Mouse (Mus musculus) neural tube, embryonic 15.5 days (tissue): ENCODE results near the gene Mmrn2. TPM values are rescaled to one million over a fixed set of nuclear protein-coding genes. Genes with fewer than 3 reads are reported as not detected.
A peak's percentile ranks its signal among the peaks of the same experiment; 100 is the strongest.
"Not testable (repeated sequence)": the region's sequence is repeated elsewhere in the genome, so short reads cannot be mapped to it uniquely, and the experiment has no call there.

ENCODE experiments used
- ATAC-seq: fragments of 200-750 bp; cut with Nextera tagmentation; 2 replicates; pipeline ENCODE4 v1.8.0; 2017; ENCODE audit warnings: mild to moderate bottlenecking, moderate TSS enrichment, moderate library complexity; ENCODE audit not compliant: low FRiP score
- H3K27ac ChIP-seq: fragments of 300-500 bp; sonication (generic); replicated peaks from 2 replicates; pipeline ENCODE4 v1.5.1; 2015; ENCODE audit warnings: mild to moderate bottlenecking, inconsistent platforms
- H3K27me3 ChIP-seq: fragments of 300-500 bp; sonication (generic); replicated peaks from 2 replicates; pipeline ENCODE4 v1.6.1; 2015; ENCODE audit warnings: inconsistent platforms
- H3K36me3 ChIP-seq: fragments of 300-500 bp; sonication (generic); 2 replicates; pipeline ENCODE4 v1.6.1; 2015; ENCODE audit warnings: inconsistent platforms
- H3K4me1 ChIP-seq: fragments of 300-500 bp; sonication (generic); 2 replicates; pipeline ENCODE4 v1.6.1; 2015; ENCODE audit warnings: inconsistent platforms
- H3K4me2 ChIP-seq: fragments of 300-500 bp; sonication (generic); 2 replicates; pipeline ENCODE4 v1.6.1; 2015; ENCODE audit warnings: inconsistent platforms, mild to moderate bottlenecking, moderate library complexity
- H3K4me3 ChIP-seq: fragments of 300-500 bp; sonication (generic); replicated peaks from 2 replicates; pipeline ENCODE4 v1.5.1; 2015; ENCODE audit warnings: mild to moderate bottlenecking, inconsistent platforms
- H3K9ac ChIP-seq: fragments of 300-500 bp; sonication (generic); replicated peaks from 2 replicates; pipeline ENCODE4 v1.6.1; 2015; ENCODE audit warnings: mild to moderate bottlenecking, inconsistent platforms
- H3K9me3 ChIP-seq: fragments of 300-500 bp; sonication (generic); replicated peaks from 2 replicates; pipeline ENCODE4 v1.6.1; 2016; ENCODE audit warnings: inconsistent platforms
- WGBS: fragments of 180-500 bp; shearing (Covaris S2); methylation state at CpG from one replicate; pipeline ENCODE4 v1.1.7; 2015; ENCODE audit warnings: mixed read lengths; 5-methylcytosine and 5-hydroxymethylcytosine counted together
- polyA plus RNA-seq: library from polyadenylated mRNA; unstranded; fragments of >200 nt; fragmentation: Nextera tagmentation; extraction: Ambion mirVana; gene quantifications from 2 replicates; pipeline ENCODE4 v1.2.1, GENCODE M21; 2015

The Mmrn2 gene
- polyA plus RNA-seq, 1 experiment from 2014 or later = 3.3 TPM

DNA sequence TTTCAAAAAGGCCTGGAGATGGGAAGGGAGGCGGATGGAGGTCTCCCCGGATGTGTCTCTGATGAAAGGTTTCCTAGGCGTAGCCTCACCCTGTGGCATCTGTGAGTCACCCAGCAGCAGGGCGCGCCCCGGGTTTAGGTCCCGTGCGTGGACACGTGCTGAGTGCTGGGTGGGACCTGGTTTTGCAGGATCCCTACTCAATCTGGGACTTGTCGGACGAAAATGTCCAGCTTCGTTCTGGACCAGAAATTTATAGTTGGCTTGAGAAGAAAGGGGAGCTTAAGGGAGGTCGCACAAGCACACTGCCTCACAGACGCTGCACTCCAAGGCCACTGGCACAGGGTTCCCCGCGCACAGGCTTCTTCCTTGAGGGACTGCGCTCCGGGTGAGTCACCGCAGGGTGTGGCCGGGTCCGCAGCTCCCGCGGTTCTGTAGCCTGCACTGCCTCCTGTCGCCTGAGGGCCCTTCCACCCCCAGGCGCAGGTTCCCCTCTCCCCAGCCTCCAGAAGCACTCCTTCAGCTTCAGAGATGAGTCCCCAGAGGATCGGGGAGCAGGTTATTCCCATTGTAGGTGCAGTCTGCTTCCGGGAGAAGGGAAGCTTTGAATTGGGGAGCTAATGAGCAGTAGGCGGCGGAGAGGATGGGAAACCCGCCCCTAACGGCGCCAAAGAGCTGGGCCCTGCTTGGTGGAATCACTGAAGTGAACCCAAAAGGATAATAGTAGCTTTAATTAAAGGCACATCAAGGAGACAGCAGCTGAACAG, 11.6 kb upstream of the Mmrn2 start:
- H3K4me2 ChIP-seq = peak overlapping the region; percentile 94
- ATAC-seq = peak; percentile 84
- H3K27me3 ChIP-seq = no peaks in the 10 kb centered on the region
- H3K4me3 ChIP-seq = peak overlapping the region; percentile 42
- H3K27ac ChIP-seq = peak overlapping the region; percentile 72
- peaks cover 16% of the 10 kb centered on the region for H3K4me1 ChIP-seq
- no peaks in the 10 kb centered on the region for H3K36me3 ChIP-seq
- no peaks in the 10 kb centered on the region for H3K9me3 ChIP-seq
- H3K9ac ChIP-seq = peak overlapping the region; percentile 47
- 2% methylated on average over 32 of the region's 32 CpGs for WGBS

DNA sequence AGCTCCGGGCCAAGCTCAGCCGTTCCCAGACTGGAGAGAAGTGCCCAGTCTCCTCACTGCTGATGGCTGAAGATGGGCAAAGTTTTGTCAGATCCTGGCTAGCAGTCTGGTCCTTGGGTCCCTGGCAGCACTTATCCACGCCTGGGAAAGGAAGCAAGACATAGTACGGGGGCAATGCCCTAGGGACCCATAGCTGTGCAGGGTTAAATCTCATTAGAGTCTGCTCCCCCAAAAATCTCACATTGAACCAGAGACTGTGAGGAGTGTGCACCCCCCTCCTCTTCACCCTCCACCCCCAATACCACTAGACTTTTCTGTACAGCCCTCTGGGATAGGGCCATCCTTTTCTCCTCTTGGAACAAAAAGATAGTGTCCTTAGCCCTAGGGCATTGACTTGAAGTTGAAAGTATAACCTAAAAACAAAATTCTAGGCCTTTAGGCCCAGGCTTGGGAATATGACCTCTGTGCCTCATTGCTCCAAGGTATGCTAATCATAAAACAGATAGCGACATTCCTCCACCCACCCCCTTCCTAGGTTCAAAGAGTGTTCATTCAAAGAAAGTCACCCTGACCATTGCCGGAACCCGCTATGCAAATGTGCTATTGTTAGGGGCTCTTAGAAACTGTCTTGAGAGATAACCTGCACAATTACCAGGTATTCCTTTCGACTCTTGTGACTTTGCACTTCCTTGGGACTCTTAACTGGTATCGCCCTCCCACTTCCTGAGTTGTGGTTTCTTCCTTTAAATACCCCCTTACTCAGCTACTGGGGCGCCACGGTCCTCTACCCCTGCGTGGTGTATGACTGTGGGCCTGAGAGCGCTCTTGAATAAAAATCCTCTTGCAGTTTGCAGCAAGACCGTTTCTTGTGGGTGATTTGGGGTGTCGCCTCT, 10.8 kb upstream of the Mmrn2 start:
- not testable (repeated sequence) for H3K27me3 ChIP-seq, H3K36me3 ChIP-seq, H3K9me3 ChIP-seq, ATAC-seq
- peaks cover 16% of the 10 kb centered on the region for H3K4me1 ChIP-seq
- H3K9ac ChIP-seq = peak overlapping the region; percentile 47
- peak overlapping the region; percentile 72 for H3K27ac ChIP-seq
- H3K4me3 ChIP-seq = peak overlapping the region; percentile 42
- H3K4me2 ChIP-seq = peak overlapping the region; percentile 94
- WGBS = 75% methylated on average over 15 of the region's 15 CpGs

DNA sequence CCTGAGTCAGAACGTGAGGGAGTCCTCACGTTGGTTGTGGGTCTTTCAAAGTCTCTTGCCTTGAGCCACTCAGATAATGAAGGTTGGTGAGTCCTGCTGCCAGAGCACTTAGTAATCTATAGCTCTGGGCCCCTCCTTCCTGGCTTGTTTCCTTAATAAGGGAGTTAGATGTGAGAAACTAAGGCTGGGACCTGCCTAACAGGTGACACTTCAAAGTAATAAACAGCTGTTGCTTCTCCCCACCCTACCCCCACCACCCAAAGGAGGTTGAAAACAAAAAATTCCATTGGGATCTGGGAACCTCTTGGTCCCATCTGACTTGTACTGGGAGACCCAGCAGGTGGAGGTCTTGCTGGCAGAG, 10.1 kb upstream of the Mmrn2 start:
- no peak for ATAC-seq
- Histone ChIP-seq H3K4me3 (no peak overlapping the region), H3K36me3 (no peaks in the 10 kb centered on the region), H3K9ac (no peak overlapping the region), H3K27me3 (no peaks in the 10 kb centered on the region), H3K9me3 (no peaks in the 10 kb centered on the region), H3K4me2 (no peak overlapping the region), H3K27ac (no peak overlapping the region), H3K4me1 (peaks cover 16% of the 10 kb centered on the region)
- WGBS = 95% methylated on average over 2 of the region's 2 CpGs

DNA sequence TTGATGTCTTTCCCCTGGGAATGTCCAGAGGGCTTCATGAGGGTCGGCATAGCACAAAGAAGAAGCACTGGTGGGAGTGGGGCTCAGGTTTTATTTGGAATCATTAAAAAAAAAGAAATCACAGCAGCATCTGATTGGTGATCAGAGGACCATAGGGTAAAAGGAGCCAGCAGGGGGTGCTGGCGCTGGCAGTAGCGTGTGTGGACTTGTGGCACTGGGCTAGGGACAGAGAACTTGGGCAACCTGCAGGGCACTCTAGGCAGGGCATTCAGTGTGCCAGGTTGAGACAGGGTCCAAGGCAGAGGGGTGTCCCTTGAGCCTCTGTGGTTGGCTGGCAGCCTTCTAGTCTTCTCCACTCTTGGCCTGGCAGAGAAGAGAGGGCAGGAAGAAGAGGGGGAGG, 5.1 kb upstream of the Mmrn2 start:
- H3K4me1 ChIP-seq = peaks cover 14% of the 10 kb centered on the region
- no peak overlapping the region for H3K4me2 ChIP-seq
- 63% methylated on average over 3 of the region's 3 CpGs for WGBS
- H3K4me3 ChIP-seq = no peak overlapping the region
- ATAC-seq = no peak
- no peaks in the 10 kb centered on the region for H3K27me3 ChIP-seq
- H3K9me3 ChIP-seq = no peaks in the 10 kb centered on the region
- no peaks in the 10 kb centered on the region for H3K36me3 ChIP-seq
- no peak overlapping the region for H3K27ac ChIP-seq
- no peak overlapping the region for H3K9ac ChIP-seq

- Histone ChIP-seq H3K27me3 (no peaks in the 10 kb centered on the region), H3K4me3 (no peak overlapping the region), H3K4me2 (no peak overlapping the region), H3K27ac (no peak overlapping the region), H3K36me3 (no peaks in the 10 kb centered on the region), H3K9me3 (no peaks in the 10 kb centered on the region), H3K9ac (no peak overlapping the region), H3K4me1 (peaks cover 14% of the 10 kb centered on the region)
- ATAC-seq = no peak
- WGBS = 96% methylated on average over 3 of the region's 3 CpGs
These were observed 4.3 kb upstream of the Mmrn2 start for GRCm38 (mm10) chr14:34370921-34371320.

GRCm38 (mm10) chr14:34371763-34372162, 3.5 kb upstream of the Mmrn2 start:
- Histone ChIP-seq H3K4me2 (peak overlapping the region; percentile 6; the same call in 1 of the 2 replicates), H3K4me1 (peaks cover 14% of the 10 kb centered on the region), H3K27ac (no peak overlapping the region), H3K4me3 (no peak overlapping the region), H3K9ac (no peak overlapping the region), H3K36me3 (no peaks in the 10 kb centered on the region), H3K9me3 (no peaks in the 10 kb centered on the region), H3K27me3 (no peaks in the 10 kb centered on the region)
- WGBS = 86% methylated on average over 2 of the region's 2 CpGs
- ATAC-seq = no peak

DNA sequence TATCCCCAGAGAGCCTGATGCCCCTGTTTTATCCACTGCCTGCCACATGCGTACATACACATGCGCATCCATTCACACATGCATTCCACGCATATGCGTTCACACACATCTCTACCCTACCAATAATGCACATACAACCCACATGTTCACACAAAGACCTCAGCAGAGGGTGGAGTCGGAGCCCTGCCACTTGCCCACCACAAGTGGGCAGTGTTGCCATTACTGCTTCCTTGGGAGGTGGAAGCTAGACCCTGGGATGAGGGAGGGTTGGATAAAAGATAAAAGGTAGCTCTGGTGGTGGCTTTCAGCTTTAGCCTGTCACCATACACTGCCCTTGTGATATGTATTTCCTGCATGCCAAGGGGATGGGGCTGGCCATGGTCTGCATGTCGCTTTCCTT, 2.6 kb upstream of the Mmrn2 start:
- no peak overlapping the region for H3K27ac ChIP-seq
- 89% methylated on average over 6 of the region's 6 CpGs for WGBS
- H3K27me3 ChIP-seq = no peaks in the 10 kb centered on the region
- H3K4me3 ChIP-seq = no peak overlapping the region
- H3K9ac ChIP-seq = no peak overlapping the region
- H3K4me2 ChIP-seq = 0 out of 2 replicates have a peak overlapping the region, but pooled peaks have one; percentile 25
- no peaks in the 10 kb centered on the region for H3K36me3 ChIP-seq
- no peaks in the 10 kb centered on the region for H3K9me3 ChIP-seq
- no peak for ATAC-seq
- peaks cover 14% of the 10 kb centered on the region for H3K4me1 ChIP-seq

DNA sequence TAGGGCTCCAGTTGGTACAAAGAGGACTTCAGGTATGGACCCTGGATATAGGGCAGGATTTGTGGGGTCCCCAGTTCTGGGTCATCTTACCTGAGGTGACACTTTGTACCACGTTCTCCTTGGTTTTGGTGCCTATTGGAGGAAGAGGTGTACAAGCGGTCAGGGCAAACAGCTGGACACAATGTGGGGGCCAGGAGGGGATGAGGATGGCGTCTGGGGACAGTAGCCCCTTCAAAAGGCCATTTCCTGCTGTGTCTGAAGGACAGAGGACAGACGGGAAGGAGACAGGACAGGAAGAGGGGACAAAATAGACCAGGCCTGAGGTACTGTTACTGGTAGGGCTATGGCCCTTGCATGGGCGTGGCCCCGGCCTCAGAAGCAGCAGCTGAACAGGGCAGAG, 1.7 kb upstream of the Mmrn2 start:
- no peak overlapping the region; the same call in 1 of the 2 replicates for H3K4me3 ChIP-seq
- no peak overlapping the region for H3K9ac ChIP-seq
- peak overlapping the region; percentile 25 for H3K4me2 ChIP-seq
- WGBS = 88% methylated on average over 6 of the region's 6 CpGs
- H3K27ac ChIP-seq = no peak overlapping the region
- no peak for ATAC-seq
- no peaks in the 10 kb centered on the region for H3K9me3 ChIP-seq
- peaks cover 16% of the 10 kb centered on the region for H3K4me1 ChIP-seq
- no peaks in the 10 kb centered on the region for H3K27me3 ChIP-seq
- H3K36me3 ChIP-seq = no peaks in the 10 kb centered on the region

DNA sequence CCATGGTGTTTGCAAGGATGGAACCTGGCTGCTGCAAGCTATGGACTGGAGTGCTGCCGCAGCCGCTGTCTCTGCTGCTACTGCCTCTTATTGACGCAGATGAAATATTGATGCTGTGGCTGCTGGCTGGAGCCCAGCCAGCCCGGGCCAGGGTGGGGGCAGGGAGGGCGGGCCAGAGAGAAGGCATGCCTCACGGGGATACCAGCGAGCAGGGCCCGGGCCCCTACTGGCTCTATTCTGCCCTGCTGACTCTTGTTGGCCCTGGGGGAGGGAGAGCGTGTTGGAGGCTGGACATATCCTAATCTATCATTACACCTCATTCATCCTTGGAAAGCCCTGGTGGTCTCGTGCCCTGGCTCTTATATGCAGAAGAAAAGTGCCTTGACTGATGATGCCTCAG, 688 bp upstream of the Mmrn2 start, which contains the start of gene Sncg:
TSS of gene Sncg (minus strand) at position 213 of the 400 bp plus-strand sequence.
- Histone ChIP-seq H3K4me1 (peaks cover 21% of the 10 kb centered on the region), H3K4me2 (peak within 1 kb of the TSS; percentile 25), H3K4me3 (no peak within 1 kb of the TSS; the same call in 1 of the 2 replicates), H3K36me3 (no peaks in the 10 kb centered on the region), H3K9me3 (no peaks in the 10 kb centered on the region), H3K9ac (no peak within 1 kb of the TSS), H3K27ac (0 out of 2 replicates have a peak within 1 kb of the TSS, but pooled peaks have one; percentile 9), H3K27me3 (no peaks in the 10 kb centered on the region)
- peak; percentile 10; the same call in 1 of the 2 replicates for ATAC-seq
- 24% methylated on average over 10 of the region's 10 CpGs for WGBS

- Histone ChIP-seq H3K4me1 (peaks cover 21% of the 10 kb centered on the region), H3K4me2 (peak overlapping the region; percentile 6; the same call in 1 of the 2 replicates), H3K9ac (no peak overlapping the region), H3K27ac (no peak overlapping the region), H3K4me3 (no peak overlapping the region), H3K36me3 (no peaks in the 10 kb centered on the region), H3K27me3 (no peaks in the 10 kb centered on the region), H3K9me3 (no peaks in the 10 kb centered on the region)
- WGBS = 91% methylated on average over 5 of the region's 5 CpGs
- ATAC-seq = no peak
These were observed 676 bp downstream of the Mmrn2 start for GRCm38 (mm10) chr14:34375941-34376340.

DNA sequence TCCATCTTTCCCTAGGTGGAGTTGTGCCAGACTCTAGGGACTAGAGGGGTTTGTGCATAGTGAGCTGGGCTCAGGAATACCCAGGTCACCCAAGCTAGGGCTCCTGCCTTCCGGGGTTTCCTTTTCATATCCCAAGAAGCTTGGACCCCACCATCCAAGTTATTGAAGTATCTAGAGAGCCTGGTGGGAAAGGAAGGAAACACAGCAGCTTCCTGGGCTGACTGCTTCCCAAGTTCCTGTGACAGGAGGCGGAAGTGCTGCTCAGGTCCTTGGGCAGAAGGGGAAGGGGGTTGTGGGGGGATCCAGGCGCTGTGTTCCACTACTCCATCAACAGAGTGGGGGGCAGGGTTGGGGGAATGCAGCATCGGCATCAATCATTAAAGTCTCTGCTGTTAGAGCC, 1.9 kb downstream of the Mmrn2 start:
- peaks cover 21% of the 10 kb centered on the region for H3K4me1 ChIP-seq
- no peak overlapping the region for H3K9ac ChIP-seq
- 93% methylated on average over 4 of the region's 4 CpGs for WGBS
- H3K4me3 ChIP-seq = no peak overlapping the region
- no peak for ATAC-seq
- H3K27me3 ChIP-seq = no peaks in the 10 kb centered on the region
- H3K4me2 ChIP-seq = no peak overlapping the region
- no peak overlapping the region for H3K27ac ChIP-seq
- no peaks in the 10 kb centered on the region for H3K9me3 ChIP-seq
- H3K36me3 ChIP-seq = no peaks in the 10 kb centered on the region
